Mouse (Mus musculus) lung, postnatal 0 days (tissue): ENCODE data around the gene Gm49403.

Source experiments
- CTCF ChIP-seq: IDR thresholded peaks from 2 replicates; pipeline ENCODE4 v1.5.1; 2016; ENCODE audit warnings: antibody characterized with exemption, mild to moderate bottlenecking
- EP300 ChIP-seq: IDR thresholded peaks from 2 replicates; pipeline ENCODE4 v1.6.1; 2016; ENCODE audit warnings: antibody characterized with exemption, mild to moderate bottlenecking, control low read depth

GRCm38 (mm10) chr19:8936736-8937135 lies 53.0 kb downstream of the Gm49403 start:
- TF ChIP-seq CTCF (no peak), EP300 (no peak)
